Mouse (Mus musculus) limb, embryonic 11.5 days (tissue): ENCODE measurements around the gene Adra2b. TPM values are rescaled to one million over a fixed set of nuclear protein-coding genes. Genes with fewer than 3 reads are reported as not detected.
A peak's percentile ranks its signal among the peaks of the same experiment; 100 is the strongest.

Experiments used
- ATAC-seq: fragments of 200-750 bp; cut with Nextera tagmentation; 2 replicates; pipeline ENCODE4 v1.8.0; 2017; ENCODE audit warnings: low read depth; ENCODE audit not compliant: insufficient number of reproducible peaks, low FRiP score, low TSS enrichment
- DNase-seq: peaks from one replicate; pipeline ENCODE4 v3.0.0-alpha.2; 2015; ENCODE audit warnings: low spot score
- H3K27ac ChIP-seq: fragments of 300-500 bp; sonication (generic); replicated peaks from 2 replicates; pipeline ENCODE4 v1.5.1; 2014; ENCODE audit warnings: low read depth, mild to moderate bottlenecking, low read length
- H3K27me3 ChIP-seq: fragments of 300-500 bp; sonication (generic); 2 replicates; pipeline ENCODE4 v1.6.1; 2014; ENCODE audit warnings: mild to moderate bottlenecking, low read length, mixed read lengths; ENCODE audit not compliant: control insufficient read depth, insufficient read depth
- H3K36me3 ChIP-seq: fragments of 300-500 bp; sonication (generic); 2 replicates; pipeline ENCODE4 v1.6.1; 2014; ENCODE audit warnings: mild to moderate bottlenecking, low read length, moderate library complexity, mixed read lengths; ENCODE audit not compliant: control insufficient read depth, insufficient read depth
- H3K4me1 ChIP-seq: fragments of 300-500 bp; sonication (generic); 2 replicates; pipeline ENCODE4 v1.6.1; 2014; ENCODE audit warnings: low read length, mixed read lengths; ENCODE audit not compliant: control insufficient read depth, insufficient read depth
- H3K4me2 ChIP-seq: fragments of 300-500 bp; sonication (generic); 2 replicates; pipeline ENCODE4 v1.6.1; 2014; ENCODE audit warnings: low read depth, mild to moderate bottlenecking, moderate library complexity; ENCODE audit not compliant: severe bottlenecking
- H3K4me3 ChIP-seq: fragments of 300-500 bp; sonication (generic); 2 replicates; pipeline ENCODE4 v1.5.1; 2014; ENCODE audit warnings: low read depth, low read length
- H3K9ac ChIP-seq: fragments of 300-500 bp; sonication (generic); 2 replicates; pipeline ENCODE4 v1.6.1; 2014; ENCODE audit warnings: mild to moderate bottlenecking, low read length
- H3K9me3 ChIP-seq: fragments of 300-500 bp; sonication (generic); 2 replicates; pipeline ENCODE4 v1.6.1; 2016; ENCODE audit warnings: low read length; ENCODE audit not compliant: control insufficient read depth
- WGBS: fragments of 180-500 bp; shearing (Covaris S2); extraction: QIAGEN DNeasy Blood & Tissue Kit; methylation state at CpG from one replicate; pipeline ENCODE4 v1.1.7; 2014; 5-methylcytosine and 5-hydroxymethylcytosine counted together
- polyA plus RNA-seq: library from polyadenylated mRNA; unstranded; fragments of >200 nt; fragmentation: Nextera tagmentation; extraction: Ambion mirVana; gene quantifications from 2 replicates; pipeline ENCODE4 v1.2.1, GENCODE M21; 2014

Gene Adra2b
- polyA plus RNA-seq, 1 experiment from 2014 or later: 2.6 TPM

GRCm38 (mm10) chr2:127370561-127371483, 7.8 kb downstream of the Adra2b start:
- ATAC-seq: no peak; the same call in 1 of the 2 replicates

GRCm38 (mm10) chr2:127371484-127371861, 8.5 kb downstream of the Adra2b start:
- Histone ChIP-seq H3K27me3 (peaks cover under 1% of the 10 kb centered on the region; the same call in 1 of the 2 replicates), H3K4me3 (no peak overlapping the region), H3K36me3 (no peaks in the 10 kb centered on the region), H3K4me1 (no peaks in the 10 kb centered on the region; the same call in 1 of the 2 replicates), H3K9ac (no peak overlapping the region), H3K4me2 (no peak overlapping the region), H3K27ac (no peak overlapping the region), H3K9me3 (no peaks in the 10 kb centered on the region)
- no peak for ATAC-seq
- 93% methylated on average over 1 of the region's 1 CpGs for WGBS
- DNase-seq: no peak

More at GRCm38 (mm10) chr2:127370561-127371483, 7.8 kb downstream of the Adra2b start:
- Histone ChIP-seq H3K4me1 (no peaks in the 10 kb centered on the region; the same call in 1 of the 2 replicates), H3K36me3 (no peaks in the 10 kb centered on the region), H3K4me3 (no peak overlapping the region), H3K4me2 (no peak overlapping the region; the same call in 1 of the 2 replicates), H3K9me3 (no peaks in the 10 kb centered on the region), H3K27me3 (peaks cover 7% of the 10 kb centered on the region), H3K27ac (no peak overlapping the region), H3K9ac (no peak overlapping the region)
- 45% methylated on average over 9 of the region's 9 CpGs for WGBS
- no peak for DNase-seq

- H3K9me3 ChIP-seq: no peaks in the 10 kb centered on the region
- H3K27ac ChIP-seq: no peak overlapping the region
- 91% methylated on average over 2 of the region's 2 CpGs for WGBS
- ATAC-seq (no peak), DNase-seq (no peak)
- H3K4me1 ChIP-seq: no peaks in the 10 kb centered on the region; the same call in 1 of the 2 replicates
- H3K27me3 ChIP-seq: no peaks in the 10 kb centered on the region
- H3K4me2 ChIP-seq: no peak overlapping the region
- H3K9ac ChIP-seq: no peak overlapping the region
- no peaks in the 10 kb centered on the region for H3K36me3 ChIP-seq
- no peak overlapping the region for H3K4me3 ChIP-seq
Observed at GRCm38 (mm10) chr2:127372082-127372481, 9.1 kb downstream of the Adra2b start.

DNA sequence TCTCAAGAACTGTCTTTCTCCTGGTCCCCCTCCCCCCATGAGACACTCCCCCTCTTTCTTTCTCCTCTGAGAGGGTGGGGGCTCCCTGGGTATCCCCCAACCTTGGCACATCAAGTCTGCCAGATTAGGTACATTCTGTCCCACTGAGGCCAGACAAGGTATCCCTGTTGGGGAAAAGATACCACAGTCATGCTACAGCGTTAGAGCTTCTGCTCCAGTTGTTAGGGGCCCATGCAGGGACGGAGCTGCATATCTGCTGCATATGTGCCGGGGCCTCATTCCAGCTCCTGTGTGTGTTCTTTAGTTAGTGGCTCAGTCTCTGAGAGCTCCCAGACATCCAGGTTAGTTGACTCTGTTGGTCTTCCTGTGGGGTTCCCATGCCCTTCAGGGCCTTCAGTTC, 11.1 kb downstream of the Adra2b start:
- ATAC-seq (no peak), DNase-seq (no peak)
- 93% methylated on average over 3 of the region's 3 CpGs for WGBS
- Histone ChIP-seq H3K4me3 (no peak overlapping the region), H3K27ac (no peak overlapping the region), H3K4me1 (no peaks in the 10 kb centered on the region; the same call in 1 of the 2 replicates), H3K36me3 (no peaks in the 10 kb centered on the region), H3K9ac (no peak overlapping the region), H3K27me3 (no peaks in the 10 kb centered on the region), H3K9me3 (no peaks in the 10 kb centered on the region), H3K4me2 (no peak overlapping the region)

DNA sequence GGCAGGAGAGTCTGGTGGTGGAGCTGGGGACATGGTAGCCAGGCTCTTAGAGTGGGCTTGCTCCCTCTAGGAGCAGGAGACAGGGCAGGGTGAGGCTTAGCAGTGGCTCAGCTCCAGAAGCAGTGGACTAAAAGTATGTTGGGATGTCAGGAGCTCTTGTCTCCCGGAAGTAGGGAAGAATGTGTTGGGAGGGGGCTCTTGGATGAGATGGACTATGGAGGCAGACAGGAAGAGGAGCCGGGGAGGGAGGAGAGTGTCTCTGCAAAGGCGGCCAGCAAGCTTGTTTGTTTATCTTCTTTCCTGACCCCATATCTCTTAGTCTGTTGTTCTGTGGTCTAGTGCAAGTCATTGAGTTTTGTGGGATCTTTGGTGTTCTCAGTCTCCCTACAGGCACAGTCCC, 12.1 kb downstream of the Adra2b start:
- 69% methylated on average over 3 of the region's 3 CpGs for WGBS
- no peaks in the 10 kb centered on the region for H3K36me3 ChIP-seq
- H3K9ac ChIP-seq: no peak overlapping the region
- DNase-seq (no peak), ATAC-seq (no peak)
- H3K27ac ChIP-seq: no peak overlapping the region
- H3K4me2 ChIP-seq: no peak overlapping the region
- no peaks in the 10 kb centered on the region for H3K27me3 ChIP-seq
- no peak overlapping the region for H3K4me3 ChIP-seq
- H3K9me3 ChIP-seq: no peaks in the 10 kb centered on the region
- no peaks in the 10 kb centered on the region; the same call in 1 of the 2 replicates for H3K4me1 ChIP-seq

- H3K9ac ChIP-seq: no peak overlapping the region
- no peaks in the 10 kb centered on the region; the same call in 1 of the 2 replicates for H3K4me1 ChIP-seq
- H3K9me3 ChIP-seq: no peaks in the 10 kb centered on the region
- WGBS: 59% methylated on average over 7 of the region's 7 CpGs
- ATAC-seq (no peak), DNase-seq (peak; percentile 32)
- no peaks in the 10 kb centered on the region for H3K36me3 ChIP-seq
- no peak overlapping the region for H3K4me3 ChIP-seq
- no peak overlapping the region for H3K4me2 ChIP-seq
- H3K27ac ChIP-seq: no peak overlapping the region
- no peaks in the 10 kb centered on the region for H3K27me3 ChIP-seq
Observed at GRCm38 (mm10) chr2:127375759-127376341, 12.8 kb downstream of the Adra2b start.

GRCm38 (mm10) chr2:127376423-127377051, 13.5 kb downstream of the Adra2b start:
- Histone ChIP-seq H3K27me3 (no peaks in the 10 kb centered on the region), H3K9me3 (no peaks in the 10 kb centered on the region), H3K36me3 (no peaks in the 10 kb centered on the region), H3K4me2 (no peak overlapping the region), H3K27ac (no peak overlapping the region), H3K9ac (no peak overlapping the region), H3K4me3 (no peak overlapping the region), H3K4me1 (no peaks in the 10 kb centered on the region)
- WGBS: 81% methylated on average over 6 of the region's 6 CpGs
- no peak for ATAC-seq
- no peak for DNase-seq

DNA sequence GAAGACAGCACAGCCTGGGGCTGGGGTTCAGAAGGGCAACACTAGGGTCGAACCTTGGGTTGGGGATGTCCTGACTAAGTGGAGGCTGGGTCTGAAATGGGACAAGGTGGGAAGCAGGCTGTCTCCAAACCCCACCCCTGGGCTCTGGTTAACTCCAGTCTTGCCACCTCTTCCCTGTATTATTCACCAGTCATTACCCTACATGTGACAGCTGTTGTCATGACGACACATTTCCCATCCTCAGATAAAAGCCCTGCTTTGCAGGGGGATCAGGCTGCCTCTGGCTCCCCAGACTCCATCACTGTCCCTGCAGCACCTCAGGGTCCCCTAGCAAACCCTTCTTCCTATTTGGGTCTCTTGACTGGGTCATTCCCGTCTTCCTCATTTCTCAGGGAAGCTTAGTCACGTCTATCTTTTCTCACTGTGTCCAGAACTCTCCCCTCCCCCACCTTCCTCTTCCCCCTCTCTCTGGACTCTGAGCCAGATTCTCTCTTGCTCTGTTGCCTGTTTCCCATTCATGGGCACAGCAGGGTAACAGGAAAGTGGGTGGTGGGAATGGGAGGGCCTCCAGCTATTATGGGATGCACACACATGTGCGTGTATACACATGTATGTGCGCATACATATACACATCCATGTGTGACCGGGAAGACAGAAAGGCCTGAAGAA, 15.1 kb downstream of the Adra2b start:
- WGBS: 68% methylated on average over 7 of the region's 7 CpGs
- ATAC-seq: no peak
- Histone ChIP-seq H3K36me3 (no peaks in the 10 kb centered on the region), H3K27me3 (no peaks in the 10 kb centered on the region), H3K4me1 (no peaks in the 10 kb centered on the region), H3K27ac (no peak overlapping the region), H3K9me3 (no peaks in the 10 kb centered on the region), H3K4me3 (no peak overlapping the region), H3K9ac (no peak overlapping the region), H3K4me2 (no peak overlapping the region)
- DNase-seq: no peak
